Mouse (Mus musculus): Measurements from ENCODE around the gene Cadps2. TPM values are rescaled to one million over a fixed set of nuclear protein-coding genes. Genes with fewer than 3 reads are reported as not detected.

Cadps2 gene
- polyA plus RNA-seq, 1 experiment from 2014 or later = 1.3 TPM

DNA sequence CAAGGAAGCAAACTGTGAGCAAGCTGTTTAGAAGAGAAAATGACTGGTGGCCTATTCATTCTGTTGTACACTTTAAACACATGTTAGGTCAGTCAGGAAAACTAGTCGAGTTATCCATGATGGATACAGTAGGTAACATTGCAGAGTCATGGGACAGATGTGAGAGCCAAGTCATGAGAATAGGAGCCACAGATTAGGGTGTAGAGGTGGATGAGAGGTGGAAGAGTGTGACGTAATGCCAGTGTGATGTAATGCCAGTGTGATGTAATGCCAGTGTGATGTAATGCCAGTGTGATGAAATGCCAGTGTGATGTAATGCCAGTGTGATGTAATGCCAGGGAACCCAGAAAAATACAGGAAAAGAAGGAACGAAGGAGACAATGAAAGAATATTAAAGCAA, 204.0 kb downstream of the Cadps2 start:
- Histone ChIP-seq H3K4me1 (ENCODE audit: control insufficient read depth in 2 of 2, insufficient read depth in 2 of 2, low read length in 2 of 2) (peaks cover 2% of the 10 kb centered on the region in 2 experiments; a peak in 1 of 4 replicates), H3K27ac (replicated peaks in 1 of 2; ENCODE audit: control insufficient read depth in 1 of 2, insufficient read depth in 1 of 2, low read depth in 2 of 2, low read length in 2 of 2) (no peak overlapping the region), H3K9ac (ENCODE audit: low read length) (no peak overlapping the region), H3K27me3 (ENCODE audit: control insufficient read depth, insufficient read depth, low read length) (no peaks in the 10 kb centered on the region), H3K4me3 (ENCODE audit: control insufficient read depth in 1 of 2, insufficient read depth in 1 of 2, low read depth in 1 of 2, low read length in 2 of 2) (no peak overlapping the region), H3K4me2 (ENCODE audit: low read length) (no peak overlapping the region), H3K36me3 (ENCODE audit: control insufficient read depth, insufficient read depth, low read length) (no peaks in the 10 kb centered on the region), H3K9me3 (ENCODE audit: control insufficient read depth, low read length) (no peaks in the 10 kb centered on the region)
- ATAC-seq (ENCODE audit: insufficient number of reproducible peaks, insufficient read depth, low FRiP score, low read depth) = no peak
- 85% methylated on average over 3 of the region's 3 CpGs for WGBS

DNA sequence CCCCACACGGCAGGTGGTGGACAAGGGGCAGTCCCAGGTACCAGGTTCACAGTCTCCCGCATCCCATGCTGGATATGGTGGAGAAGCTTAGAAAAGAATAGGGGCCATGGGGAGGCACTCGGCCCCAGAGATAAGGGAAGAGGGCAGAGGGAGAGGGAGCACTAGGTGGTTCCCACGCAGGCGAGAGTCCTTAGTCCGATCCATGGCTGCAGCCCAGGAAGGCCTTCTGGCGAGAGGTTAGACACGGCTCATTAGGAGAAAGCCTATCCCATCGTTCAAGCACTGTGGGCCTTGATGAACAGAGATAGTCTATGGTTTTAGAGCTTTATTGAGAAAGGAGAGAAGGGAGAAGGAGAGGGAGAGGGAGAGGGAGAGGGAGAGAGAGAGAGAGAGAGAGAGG, 205.2 kb downstream of the Cadps2 start:
- H3K4me3 ChIP-seq (ENCODE audit: control insufficient read depth in 1 of 2, insufficient read depth in 1 of 2, low read depth in 1 of 2, low read length in 2 of 2) = no peak overlapping the region
- 76% methylated on average over 9 of the region's 9 CpGs for WGBS

DNA sequence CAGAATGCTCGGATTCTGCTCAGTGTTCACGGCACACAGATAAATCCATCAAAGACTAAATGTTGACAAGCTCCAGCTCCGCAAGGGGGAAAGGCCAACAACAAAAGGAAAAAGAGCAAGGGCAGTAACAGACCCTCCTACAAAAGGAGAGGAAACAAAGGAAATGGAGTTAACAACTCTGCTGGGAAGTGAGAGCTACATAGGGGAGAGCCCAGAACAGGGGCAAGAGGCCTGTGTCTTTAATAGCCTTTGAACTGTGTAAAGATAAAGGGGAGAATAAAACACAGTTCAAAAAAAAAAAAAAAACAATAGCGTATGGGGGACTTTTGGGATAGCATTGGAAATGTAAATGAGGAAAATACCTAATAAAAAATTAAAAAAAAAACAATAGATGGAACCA, 208.8 kb downstream of the Cadps2 start:
- Histone ChIP-seq H3K4me3 (ENCODE audit: control insufficient read depth in 1 of 2, insufficient read depth in 1 of 2, low read depth in 1 of 2, low read length in 2 of 2) (no peak overlapping the region), H3K27me3 (ENCODE audit: control insufficient read depth, insufficient read depth, low read length) (no peaks in the 10 kb centered on the region), H3K4me1 (ENCODE audit: control insufficient read depth in 2 of 2, insufficient read depth in 2 of 2, low read length in 2 of 2) (peaks cover 2 to 3% of the 10 kb centered on the region in 2 experiments; a peak in 1 of 4 replicates), H3K36me3 (ENCODE audit: control insufficient read depth, insufficient read depth, low read length) (no peaks in the 10 kb centered on the region), H3K4me2 (ENCODE audit: low read length) (no peak overlapping the region), H3K9ac (ENCODE audit: low read length) (no peak overlapping the region), H3K27ac (replicated peaks in 1 of 2; ENCODE audit: control insufficient read depth in 1 of 2, insufficient read depth in 1 of 2, low read depth in 2 of 2, low read length in 2 of 2) (no peak overlapping the region), H3K9me3 (ENCODE audit: control insufficient read depth, low read length) (no peaks in the 10 kb centered on the region)
- ATAC-seq (ENCODE audit: insufficient number of reproducible peaks, insufficient read depth, low FRiP score, low read depth) = no peak
- WGBS = 21% methylated on average over 4 of the region's 4 CpGs

More for the DNA sequence above, 205.2 kb downstream of the Cadps2 start:
- Histone ChIP-seq H3K27me3 (ENCODE audit: control insufficient read depth, insufficient read depth, low read length) (no peaks in the 10 kb centered on the region), H3K4me1 (ENCODE audit: control insufficient read depth in 2 of 2, insufficient read depth in 2 of 2, low read length in 2 of 2) (peaks cover 2 to 3% of the 10 kb centered on the region in 2 experiments; a peak in 1 of 4 replicates), H3K9me3 (ENCODE audit: control insufficient read depth, low read length) (no peaks in the 10 kb centered on the region), H3K27ac (replicated peaks in 1 of 2; ENCODE audit: control insufficient read depth in 1 of 2, insufficient read depth in 1 of 2, low read depth in 2 of 2, low read length in 2 of 2) (no peak overlapping the region), H3K4me2 (ENCODE audit: low read length) (no peak overlapping the region), H3K9ac (ENCODE audit: low read length) (no peak overlapping the region), H3K36me3 (ENCODE audit: control insufficient read depth, insufficient read depth, low read length) (no peaks in the 10 kb centered on the region)
- no peak for ATAC-seq (ENCODE audit: insufficient number of reproducible peaks, insufficient read depth, low FRiP score, low read depth)

DNA sequence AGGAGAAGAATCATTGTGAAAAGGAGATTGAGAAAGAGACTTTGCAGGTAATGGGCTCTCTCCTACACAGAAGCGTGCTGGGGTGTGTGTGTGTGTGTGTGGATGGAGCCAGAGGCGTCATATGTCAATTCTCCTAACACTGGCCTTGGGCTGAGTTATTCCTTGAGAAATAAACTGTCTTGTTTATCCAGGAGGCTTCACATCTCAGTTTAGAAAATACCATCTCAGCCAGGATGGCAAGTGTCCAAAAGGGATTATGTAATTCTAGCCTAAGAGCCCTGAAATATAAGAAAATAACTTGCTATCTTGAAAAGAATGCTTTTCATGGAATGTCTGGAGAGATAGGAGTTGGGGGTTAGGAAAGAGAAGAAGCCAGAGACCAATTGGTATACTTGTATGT, 264.1 kb downstream of the Cadps2 start:
- Histone ChIP-seq H3K27ac (replicated peaks in 1 of 2; ENCODE audit: control insufficient read depth in 1 of 2, insufficient read depth in 1 of 2, low read depth in 2 of 2, low read length in 2 of 2) (no peak overlapping the region), H3K27me3 (ENCODE audit: control insufficient read depth, insufficient read depth, low read length) (no peaks in the 10 kb centered on the region), H3K9ac (ENCODE audit: low read length) (no peak overlapping the region), H3K4me3 (ENCODE audit: control insufficient read depth in 1 of 2, insufficient read depth in 1 of 2, low read depth in 1 of 2, low read length in 2 of 2) (no peak overlapping the region), H3K4me2 (ENCODE audit: low read length) (no peak overlapping the region), H3K4me1 (ENCODE audit: control insufficient read depth in 2 of 2, insufficient read depth in 2 of 2, low read length in 2 of 2) (no peaks in the 10 kb centered on the region), H3K36me3 (ENCODE audit: control insufficient read depth, insufficient read depth, low read length) (no peaks in the 10 kb centered on the region), H3K9me3 (ENCODE audit: control insufficient read depth, low read length) (no peaks in the 10 kb centered on the region)
- WGBS = 66% methylated on average over 2 of the region's 2 CpGs
- ATAC-seq (ENCODE audit: insufficient number of reproducible peaks, insufficient read depth, low FRiP score, low read depth) = no peak

DNA sequence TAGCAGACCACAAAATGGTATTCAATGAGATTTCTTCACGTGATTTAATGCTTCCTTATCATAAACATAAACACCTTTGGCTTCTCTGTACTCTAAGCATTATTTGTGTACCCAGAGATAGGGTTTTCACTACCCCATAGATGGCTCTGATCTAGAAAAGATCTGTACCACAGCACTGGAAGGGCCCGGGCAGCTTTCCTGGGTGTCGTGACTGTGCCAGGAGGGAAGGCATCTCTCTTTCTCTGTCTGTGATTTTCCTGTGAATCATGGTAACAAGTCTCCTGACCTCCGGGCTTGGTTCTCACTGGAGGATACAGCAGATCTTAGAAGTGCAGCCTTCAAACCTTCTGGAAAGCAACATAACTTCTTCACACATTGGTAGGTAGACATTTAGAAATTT, 265.5 kb downstream of the Cadps2 start:
- Histone ChIP-seq H3K4me1 (ENCODE audit: control insufficient read depth in 2 of 2, insufficient read depth in 2 of 2, low read length in 2 of 2) (no peaks in the 10 kb centered on the region), H3K9me3 (ENCODE audit: control insufficient read depth, low read length) (no peaks in the 10 kb centered on the region), H3K9ac (ENCODE audit: low read length) (no peak overlapping the region), H3K4me3 (ENCODE audit: control insufficient read depth in 1 of 2, insufficient read depth in 1 of 2, low read depth in 1 of 2, low read length in 2 of 2) (no peak overlapping the region), H3K4me2 (ENCODE audit: low read length) (no peak overlapping the region), H3K27me3 (ENCODE audit: control insufficient read depth, insufficient read depth, low read length) (no peaks in the 10 kb centered on the region), H3K27ac (replicated peaks in 1 of 2; ENCODE audit: control insufficient read depth in 1 of 2, insufficient read depth in 1 of 2, low read depth in 2 of 2, low read length in 2 of 2) (no peak overlapping the region), H3K36me3 (ENCODE audit: control insufficient read depth, insufficient read depth, low read length) (no peaks in the 10 kb centered on the region)
- no peak for ATAC-seq (ENCODE audit: insufficient number of reproducible peaks, insufficient read depth, low FRiP score, low read depth)
- WGBS = 78% methylated on average over 4 of the region's 4 CpGs

DNA sequence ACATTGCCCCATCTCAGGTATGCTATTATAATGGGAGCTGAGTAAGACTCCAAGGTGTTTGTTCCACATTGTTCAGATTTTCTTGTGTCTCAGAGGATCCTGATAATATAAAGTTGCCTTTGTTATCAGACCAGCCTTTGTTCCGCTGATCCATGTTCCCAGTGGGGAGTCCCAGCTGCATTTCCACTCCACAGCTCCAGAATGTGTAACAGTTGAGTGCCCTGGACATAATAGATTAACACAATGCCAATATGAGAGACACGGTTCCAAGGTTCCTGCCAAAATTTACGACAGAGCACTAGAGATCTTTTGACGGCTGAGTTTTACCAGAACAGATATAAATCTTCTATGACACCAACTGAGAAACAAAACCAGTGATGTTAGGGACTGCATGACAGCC, 266.8 kb downstream of the Cadps2 start:
- Histone ChIP-seq H3K4me1 (ENCODE audit: control insufficient read depth in 2 of 2, insufficient read depth in 2 of 2, low read length in 2 of 2) (no peaks in the 10 kb centered on the region), H3K4me2 (ENCODE audit: low read length) (no peak overlapping the region), H3K4me3 (ENCODE audit: control insufficient read depth in 1 of 2, insufficient read depth in 1 of 2, low read depth in 1 of 2, low read length in 2 of 2) (no peak overlapping the region), H3K9ac (ENCODE audit: low read length) (no peak overlapping the region), H3K27ac (replicated peaks in 1 of 2; ENCODE audit: control insufficient read depth in 1 of 2, insufficient read depth in 1 of 2, low read depth in 2 of 2, low read length in 2 of 2) (no peak overlapping the region), H3K9me3 (ENCODE audit: control insufficient read depth, low read length) (no peaks in the 10 kb centered on the region), H3K36me3 (ENCODE audit: control insufficient read depth, insufficient read depth, low read length) (no peaks in the 10 kb centered on the region), H3K27me3 (ENCODE audit: control insufficient read depth, insufficient read depth, low read length) (no peaks in the 10 kb centered on the region)
- WGBS = 77% methylated on average over 4 of the region's 4 CpGs
- ATAC-seq (ENCODE audit: insufficient number of reproducible peaks, insufficient read depth, low FRiP score, low read depth) = no peak

DNA sequence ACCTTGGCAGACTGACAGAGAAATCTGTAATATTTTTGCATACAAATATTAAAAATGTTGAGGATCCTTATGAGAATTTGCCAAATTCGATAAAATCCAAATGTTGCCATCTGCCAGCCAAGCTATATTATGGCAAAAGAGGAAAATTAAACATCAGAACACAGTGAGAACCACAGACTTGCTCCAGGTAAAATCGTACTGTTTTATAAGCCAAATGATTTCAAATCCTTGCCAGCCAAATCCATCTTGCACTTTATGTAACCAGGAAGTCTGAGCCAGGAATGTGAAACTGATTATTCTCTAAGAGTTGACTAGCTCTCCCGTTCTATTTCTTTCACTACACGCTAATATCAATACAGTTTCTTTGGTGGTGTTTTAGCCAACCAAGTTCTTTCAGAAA, 269.5 kb downstream of the Cadps2 start:
- Histone ChIP-seq H3K4me1 (ENCODE audit: control insufficient read depth in 2 of 2, insufficient read depth in 2 of 2, low read length in 2 of 2) (no peaks in the 10 kb centered on the region), H3K27ac (replicated peaks in 1 of 2; ENCODE audit: control insufficient read depth in 1 of 2, insufficient read depth in 1 of 2, low read depth in 2 of 2, low read length in 2 of 2) (no peak overlapping the region), H3K36me3 (ENCODE audit: control insufficient read depth, insufficient read depth, low read length) (no peaks in the 10 kb centered on the region), H3K27me3 (ENCODE audit: control insufficient read depth, insufficient read depth, low read length) (no peaks in the 10 kb centered on the region), H3K4me3 (ENCODE audit: control insufficient read depth in 1 of 2, insufficient read depth in 1 of 2, low read depth in 1 of 2, low read length in 2 of 2) (no peak overlapping the region), H3K9me3 (ENCODE audit: control insufficient read depth, low read length) (no peaks in the 10 kb centered on the region), H3K9ac (ENCODE audit: low read length) (no peak overlapping the region), H3K4me2 (ENCODE audit: low read length) (no peak overlapping the region)
- ATAC-seq (ENCODE audit: insufficient number of reproducible peaks, insufficient read depth, low FRiP score, low read depth) = no peak
- 75% methylated on average over 4 of the region's 4 CpGs for WGBS

DNA sequence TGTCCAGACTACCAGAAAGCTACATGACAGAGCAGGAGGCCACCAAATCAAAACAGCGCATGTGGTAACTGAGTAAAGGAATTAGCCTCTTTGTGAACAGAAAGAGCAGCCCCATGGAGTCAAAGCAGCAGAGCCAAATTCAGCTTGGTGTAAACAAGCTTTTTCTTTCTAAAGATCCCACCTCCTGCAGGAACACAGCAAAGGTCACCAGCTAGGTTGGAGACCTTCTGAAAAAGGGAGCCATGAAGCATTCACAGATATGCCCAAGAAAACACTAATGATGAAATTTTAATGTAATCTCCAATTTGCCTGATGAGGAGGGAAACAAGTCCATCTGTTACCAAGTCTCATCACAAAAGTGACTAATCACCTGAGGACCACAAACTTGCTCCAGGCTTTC, 270.5 kb downstream of the Cadps2 start:
- ATAC-seq (ENCODE audit: insufficient number of reproducible peaks, insufficient read depth, low FRiP score, low read depth) = no peak
- Histone ChIP-seq H3K9me3 (ENCODE audit: control insufficient read depth, low read length) (no peaks in the 10 kb centered on the region), H3K27me3 (ENCODE audit: control insufficient read depth, insufficient read depth, low read length) (no peaks in the 10 kb centered on the region), H3K36me3 (ENCODE audit: control insufficient read depth, insufficient read depth, low read length) (no peaks in the 10 kb centered on the region), H3K4me2 (ENCODE audit: low read length) (no peak overlapping the region), H3K27ac (replicated peaks in 1 of 2; ENCODE audit: control insufficient read depth in 1 of 2, insufficient read depth in 1 of 2, low read depth in 2 of 2, low read length in 2 of 2) (no peak overlapping the region), H3K9ac (ENCODE audit: low read length) (no peak overlapping the region), H3K4me1 (ENCODE audit: control insufficient read depth in 2 of 2, insufficient read depth in 2 of 2, low read length in 2 of 2) (no peaks in the 10 kb centered on the region), H3K4me3 (ENCODE audit: control insufficient read depth in 1 of 2, insufficient read depth in 1 of 2, low read depth in 1 of 2, low read length in 2 of 2) (no peak overlapping the region)
- WGBS = 74% methylated on average over 1 of the region's 1 CpGs
